Mouse (Mus musculus): Measurements from ENCODE around the gene Gm32717. TPM values are rescaled to one million over a fixed set of nuclear protein-coding genes. Genes with fewer than 3 reads are reported as not detected.
"Not testable (repeated sequence)": the region's sequence is repeated elsewhere in the genome, so short reads cannot be mapped to it uniquely, and the experiment has no call there.

The Gm32717 gene
- total and polyA plus RNA-seq, 2 experiments from 2014 or later: 0.05 TPM; not detected in 1

GRCm38 (mm10) chr10:118250852-118251295 lies 10.3 kb upstream of the Gm32717 start:
- TF ChIP-seq CTCF (IDR thresholded peaks at IDR 0.05; ENCODE audit: low read depth): peak; percentile 76
- no peak overlapping the region for H3K9ac ChIP-seq (replicated peaks; ENCODE audit: low read length)
- WGBS: 31% methylated on average over 10 of the region's 10 CpGs
- no peaks in the 10 kb centered on the region for H3K36me3 ChIP-seq (ENCODE audit: insufficient read depth, low read length)
- ATAC-seq (peak; percentile 73), DNase-seq (ENCODE audit: low spot score) (peak; percentile 74)
- no peaks in the 10 kb centered on the region for H3K4me1 ChIP-seq (ENCODE audit: insufficient read depth, low read length)
- H3K4me3 ChIP-seq (ENCODE audit: low read length): no peak overlapping the region
- H3K9me3 ChIP-seq (ENCODE audit: low read length): no peaks in the 10 kb centered on the region
- H3K4me2 ChIP-seq (ENCODE audit: low read depth, low read length): no peak overlapping the region; the same call in 1 of the 2 replicates
- H3K27ac ChIP-seq: no peak overlapping the region
- H3K27me3 ChIP-seq (ENCODE audit: insufficient read depth, low read length): no peaks in the 10 kb centered on the region

DNA sequence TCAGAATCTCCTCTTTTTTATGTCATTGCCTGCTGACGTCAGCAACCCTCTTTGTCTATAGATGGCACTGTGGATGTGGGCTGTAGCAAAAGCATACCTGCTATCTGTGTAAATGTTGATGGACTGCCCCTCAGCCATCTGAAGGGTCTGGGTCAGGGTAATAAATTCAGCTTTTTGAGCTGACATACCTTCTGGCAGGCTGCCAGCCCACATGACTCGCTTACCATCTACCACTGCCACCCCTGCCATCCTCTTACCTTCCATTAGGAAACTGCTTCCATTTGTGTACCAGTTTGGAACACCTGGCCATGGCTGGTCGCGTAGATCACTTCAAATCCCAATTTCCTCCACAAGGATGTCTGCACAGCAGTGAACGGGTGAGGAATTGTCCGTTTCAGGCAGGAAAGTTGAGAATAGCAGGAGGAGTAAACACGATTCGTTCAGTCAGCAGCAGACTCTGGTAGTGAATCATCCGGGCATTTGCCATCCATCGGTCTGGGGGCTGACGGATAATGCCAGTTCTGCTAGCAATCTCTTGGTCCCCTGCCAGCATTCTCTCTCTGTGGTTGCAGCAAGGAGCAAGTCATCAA lies 8.5 kb upstream of the Gm32717 start:
- not testable (repeated sequence) for H3K4me2 ChIP-seq (ENCODE audit: low read depth, low read length); ATAC-seq; H3K27ac ChIP-seq; H3K9me3 ChIP-seq (ENCODE audit: low read length); H3K36me3 ChIP-seq (ENCODE audit: insufficient read depth, low read length); H3K4me1 ChIP-seq (ENCODE audit: insufficient read depth, low read length); H3K27me3 ChIP-seq (ENCODE audit: insufficient read depth, low read length); H3K9ac ChIP-seq (replicated peaks; ENCODE audit: low read length); H3K4me3 ChIP-seq (ENCODE audit: low read length)
- DNase-seq (ENCODE audit: low spot score): peak; percentile 17
- peak; percentile 12; the same call in 1 of the 2 replicates for TF ChIP-seq CTCF (IDR thresholded peaks at IDR 0.05; ENCODE audit: low read depth)
- 46% methylated on average over 11 of the region's 11 CpGs for WGBS

- WGBS: no CpG with 5 or more reads among the region's 5 CpGs
- ATAC-seq: not testable (repeated sequence)
Measured at GRCm38 (mm10) chr10:118232607-118233006, 8.0 kb downstream of the Gm32717 start.

DNA sequence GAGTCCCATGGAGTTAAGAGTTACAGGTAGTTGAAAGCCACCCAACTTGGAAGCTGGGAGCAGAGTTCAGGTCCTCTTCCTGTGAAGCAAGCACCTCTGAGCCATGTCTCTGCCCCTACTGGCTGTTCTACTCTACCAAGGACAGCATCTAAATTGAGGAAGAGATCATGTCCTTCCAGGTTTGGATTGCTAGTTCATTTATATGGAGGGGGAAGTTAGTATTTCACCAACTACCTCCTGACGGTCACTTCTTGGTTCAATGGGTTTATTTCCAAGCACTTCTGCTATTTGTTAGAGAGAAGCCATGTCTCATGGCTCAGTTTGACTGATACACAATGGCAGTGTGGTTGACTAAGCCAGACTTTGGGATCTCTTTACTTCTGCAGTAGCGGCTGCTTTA lies 13.0 kb downstream of the Gm32717 start:
- DNase-seq (ENCODE audit: low spot score); H3K9me3 ChIP-seq (ENCODE audit: low read length); H3K27me3 ChIP-seq (ENCODE audit: insufficient read depth, low read length); H3K4me3 ChIP-seq (ENCODE audit: low read length); H3K4me1 ChIP-seq (ENCODE audit: insufficient read depth, low read length); H3K4me2 ChIP-seq (ENCODE audit: low read depth, low read length); H3K27ac ChIP-seq; H3K36me3 ChIP-seq (ENCODE audit: insufficient read depth, low read length); ATAC-seq; H3K9ac ChIP-seq (replicated peaks; ENCODE audit: low read length): not testable (repeated sequence)
- no CpG with 5 or more reads among the region's 2 CpGs for WGBS

More at GRCm38 (mm10) chr10:118232607-118233006, 8.0 kb downstream of the Gm32717 start:
- not testable (repeated sequence) for H3K4me2 ChIP-seq (ENCODE audit: low read depth, low read length); DNase-seq (ENCODE audit: low spot score); H3K9ac ChIP-seq (replicated peaks; ENCODE audit: low read length); H3K4me1 ChIP-seq (ENCODE audit: insufficient read depth, low read length); H3K9me3 ChIP-seq (ENCODE audit: low read length); H3K27me3 ChIP-seq (ENCODE audit: insufficient read depth, low read length); H3K4me3 ChIP-seq (ENCODE audit: low read length); H3K27ac ChIP-seq; H3K36me3 ChIP-seq (ENCODE audit: insufficient read depth, low read length)

- H3K4me2 ChIP-seq (ENCODE audit: low read depth, low read length); H3K27me3 ChIP-seq (ENCODE audit: insufficient read depth, low read length); H3K9me3 ChIP-seq (ENCODE audit: low read length); H3K27ac ChIP-seq; H3K4me1 ChIP-seq (ENCODE audit: insufficient read depth, low read length); H3K4me3 ChIP-seq (ENCODE audit: low read length); H3K36me3 ChIP-seq (ENCODE audit: insufficient read depth, low read length); H3K9ac ChIP-seq (replicated peaks; ENCODE audit: low read length): not testable (repeated sequence)
- 61% methylated on average over 2 of the region's 4 CpGs for WGBS
- DNase-seq (ENCODE audit: low spot score): peak; percentile 39
- peak; percentile 77 for ATAC-seq
Measured at GRCm38 (mm10) chr10:118215719-118216393, 24.7 kb downstream of the Gm32717 start.

DNA sequence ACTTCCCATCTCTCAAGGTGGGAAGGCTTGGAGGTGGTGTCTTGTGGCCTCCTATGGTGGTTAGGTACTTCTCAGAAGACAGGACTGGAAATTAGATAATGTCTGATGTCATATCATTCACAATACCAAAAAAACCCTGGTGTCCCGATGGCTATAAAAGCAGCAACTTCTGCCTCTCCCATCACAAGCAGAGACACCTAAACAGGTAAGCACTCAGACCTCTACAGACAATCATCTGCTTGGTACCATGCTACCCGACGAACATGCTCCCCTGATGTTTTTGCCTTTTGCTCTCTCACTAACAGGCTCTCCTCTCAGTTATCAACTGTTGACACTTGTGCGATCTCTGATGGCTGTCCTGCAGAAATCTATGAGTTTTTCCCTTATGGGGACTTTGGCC lies 35.9 kb downstream of the Gm32717 start, which contains the start of gene Il22:
Gene Il22 (plus strand): TSS at position 301 of the 400 bp plus-strand sequence.
- no peak within 1 kb of the TSS for H3K4me3 ChIP-seq (ENCODE audit: low read length)

GRCm38 (mm10) chr10:118195150-118195549 lies 45.4 kb downstream of the Gm32717 start:
- H3K4me2 ChIP-seq (ENCODE audit: low read depth, low read length); H3K9me3 ChIP-seq (ENCODE audit: low read length); DNase-seq (ENCODE audit: low spot score); H3K4me1 ChIP-seq (ENCODE audit: insufficient read depth, low read length); ATAC-seq; H3K9ac ChIP-seq (replicated peaks; ENCODE audit: low read length); H3K36me3 ChIP-seq (ENCODE audit: insufficient read depth, low read length); H3K27ac ChIP-seq; H3K4me3 ChIP-seq (ENCODE audit: low read length); H3K27me3 ChIP-seq (ENCODE audit: insufficient read depth, low read length): not testable (repeated sequence)
- 29% methylated on average over 3 of the region's 3 CpGs for WGBS

More for the DNA sequence above, 35.9 kb downstream of the Gm32717 start, which contains the start of gene Il22:
- TF ChIP-seq CTCF (IDR thresholded peaks at IDR 0.05; ENCODE audit: low read depth): no peak
- 95% methylated on average over 4 of the region's 4 CpGs for WGBS
- ATAC-seq (no peak), DNase-seq (ENCODE audit: low spot score) (no peak)
- Histone ChIP-seq H3K4me1 (ENCODE audit: insufficient read depth, low read length) (no peaks in the 10 kb centered on the region), H3K27ac (no peak within 1 kb of the TSS), H3K9ac (replicated peaks; ENCODE audit: low read length) (no peak within 1 kb of the TSS), H3K27me3 (ENCODE audit: insufficient read depth, low read length) (no peaks in the 10 kb centered on the region), H3K36me3 (ENCODE audit: insufficient read depth, low read length) (no peaks in the 10 kb centered on the region), H3K4me2 (ENCODE audit: low read depth, low read length) (no peak within 1 kb of the TSS), H3K9me3 (ENCODE audit: low read length) (no peaks in the 10 kb centered on the region)

Other genes starting within 250 kb of the Gm32717 start
- 26.4 and 31.0 TPM in 2 replicates for gene Mdm1, start 99.0 kb downstream of the Gm32717 start, total RNA-seq (2014; rRNA removed)
- 23.0 and 25.1 TPM in 2 replicates for gene Mdm1, start 99.0 kb downstream of the Gm32717 start, polyA plus RNA-seq (2015; fragmentation: Nextera tagmentation; extraction: Ambion mirVana)
- not detected in 2 replicates for gene Il22, start 35.8 kb downstream of the Gm32717 start, total RNA-seq (2014; rRNA removed)
- gene Il22, start 35.8 kb downstream of the Gm32717 start, polyA plus RNA-seq (2015; fragmentation: Nextera tagmentation; extraction: Ambion mirVana): 2.0 and 2.9 TPM in 2 replicates
- gene Gm32802, start 17.9 kb upstream of the Gm32717 start, total RNA-seq (2014; rRNA removed): 0.05 and 0.18 TPM in 2 replicates
- gene Gm32802, start 17.9 kb upstream of the Gm32717 start, polyA plus RNA-seq (2015; fragmentation: Nextera tagmentation; extraction: Ambion mirVana): 0.10 TPM in 1 of 2 replicates, not detected in the other
- 0.22 TPM in 1 of 2 replicates, not detected in the other for gene Iltifb, start 54.3 kb upstream of the Gm32717 start, total RNA-seq (2014; rRNA removed)
- gene Iltifb, start 54.3 kb upstream of the Gm32717 start, polyA plus RNA-seq (2015; fragmentation: Nextera tagmentation; extraction: Ambion mirVana): 6.5 and 6.6 TPM in 2 replicates
- not detected in 2 replicates for gene Gm9040, start 86.2 kb upstream of the Gm32717 start, total RNA-seq (2014; rRNA removed)
- gene Gm9040, start 86.2 kb upstream of the Gm32717 start, polyA plus RNA-seq (2015; fragmentation: Nextera tagmentation; extraction: Ambion mirVana): not detected in 2 replicates
- not detected in 2 replicates for gene Gm9044, start 91.6 kb upstream of the Gm32717 start, total RNA-seq (2014; rRNA removed)
- not detected in 2 replicates for gene Gm9044, start 91.6 kb upstream of the Gm32717 start, polyA plus RNA-seq (2015; fragmentation: Nextera tagmentation; extraction: Ambion mirVana)
- gene Gm9045, start 97.1 kb upstream of the Gm32717 start, total RNA-seq (2014; rRNA removed): not detected in 2 replicates
- gene Gm9045, start 97.1 kb upstream of the Gm32717 start, polyA plus RNA-seq (2015; fragmentation: Nextera tagmentation; extraction: Ambion mirVana): not detected in 2 replicates
- not detected in 2 replicates for gene Gm9046, start 102.5 kb upstream of the Gm32717 start, total RNA-seq (2014; rRNA removed)
- gene Gm9046, start 102.5 kb upstream of the Gm32717 start, polyA plus RNA-seq (2015; fragmentation: Nextera tagmentation; extraction: Ambion mirVana): not detected in 2 replicates
- 0.14 TPM in 1 of 2 replicates, not detected in the other for gene Gm9048, start 107.9 kb upstream of the Gm32717 start, total RNA-seq (2014; rRNA removed)
- gene Gm9048, start 107.9 kb upstream of the Gm32717 start, polyA plus RNA-seq (2015; fragmentation: Nextera tagmentation; extraction: Ambion mirVana): not detected in 2 replicates
- not detected in 2 replicates for gene Gm9049, start 113.3 kb upstream of the Gm32717 start, total RNA-seq (2014; rRNA removed)
- gene Gm9049, start 113.3 kb upstream of the Gm32717 start, polyA plus RNA-seq (2015; fragmentation: Nextera tagmentation; extraction: Ambion mirVana): not detected in 2 replicates
- 0.68 TPM in 1 of 2 replicates, not detected in the other for gene Ifng, start 200.3 kb upstream of the Gm32717 start, total RNA-seq (2014; rRNA removed)
- gene Ifng, start 200.3 kb upstream of the Gm32717 start, polyA plus RNA-seq (2015; fragmentation: Nextera tagmentation; extraction: Ambion mirVana): not detected in 2 replicates